Mouse (Mus musculus) liver (tissue): ENCODE data around the gene Gm49361.

ENCODE experiments used
- DNase-seq: peaks from one replicate; pipeline ENCODE4 v3.0.0-alpha.2; 2020; ENCODE audit warnings: mixed read lengths

The Gm49361 gene

GRCm38 (mm10) chr14:57746001-57746771 is at the start of gene Gm49361:
Gene Gm49361, minus strand, starts transcription at chr14:57746103.
- peak; percentile 89 for DNase-seq

- no peak for DNase-seq
Observed at GRCm38 (mm10) chr14:57791171-57791570, 45.3 kb upstream of the Gm49361 start.

GRCm38 (mm10) chr14:57789759-57790158 is 43.9 kb upstream of the Gm49361 start:
- DNase-seq, result no peak

GRCm38 (mm10) chr14:57789311-57789710 is 43.4 kb upstream of the Gm49361 start:
- no peak for DNase-seq

GRCm38 (mm10) chr14:57787406-57787805 is 41.5 kb upstream of the Gm49361 start:
- DNase-seq, result no peak

GRCm38 (mm10) chr14:57772157-57772815 is 26.4 kb upstream of the Gm49361 start:
- DNase-seq, result no peak

- DNase-seq, result no peak
Observed at GRCm38 (mm10) chr14:57769102-57769501, 23.2 kb upstream of the Gm49361 start.

- no peak for DNase-seq
Observed at GRCm38 (mm10) chr14:57760447-57761412, 14.8 kb upstream of the Gm49361 start.

GRCm38 (mm10) chr14:57758237-57758636 is 12.3 kb upstream of the Gm49361 start, which contains the start of gene Lats2:
Gene Lats2, minus strand, starts transcription at chr14:57758388.
- no peak for DNase-seq

GRCm38 (mm10) chr14:57756094-57756493 is 10.2 kb upstream of the Gm49361 start:
- DNase-seq, result no peak

- DNase-seq, result peak; percentile 30
Observed at GRCm38 (mm10) chr14:57755661-57756060, 9.8 kb upstream of the Gm49361 start.

GRCm38 (mm10) chr14:57753351-57753992 is 7.6 kb upstream of the Gm49361 start:
- DNase-seq, result peak; percentile 72

- peak; percentile 56 for DNase-seq
Observed at GRCm38 (mm10) chr14:57751006-57751405, 5.1 kb upstream of the Gm49361 start.

- DNase-seq, result no peak
Observed at GRCm38 (mm10) chr14:57749501-57749900, 3.6 kb upstream of the Gm49361 start.

- DNase-seq, result peak; percentile 52
Observed at GRCm38 (mm10) chr14:57745291-57745969, 473 bp downstream of the Gm49361 start.

- no peak for DNase-seq
Observed at GRCm38 (mm10) chr14:57744547-57744946, 1.4 kb downstream of the Gm49361 start.

- DNase-seq, result no peak
Observed at GRCm38 (mm10) chr14:57740651-57741050, 5.3 kb downstream of the Gm49361 start.

- DNase-seq, result no peak
Observed at GRCm38 (mm10) chr14:57737089-57737488, 8.8 kb downstream of the Gm49361 start.

- DNase-seq, result no peak
Observed at GRCm38 (mm10) chr14:57736141-57736540, 9.8 kb downstream of the Gm49361 start.

- DNase-seq, result no peak
Observed at GRCm38 (mm10) chr14:57732668-57733293, 13.1 kb downstream of the Gm49361 start.

GRCm38 (mm10) chr14:57730527-57730926 is 15.4 kb downstream of the Gm49361 start:
- DNase-seq, result no peak
